Mouse (Mus musculus) myocyte (in vitro differentiated cells): ENCODE measurements around the gene Ube2l3.

Experiments
- CEBPB ChIP-seq: IDR thresholded peaks from 2 replicates; pipeline ENCODE4 v1.6.1; 2011; ENCODE audit warnings: mild to moderate bottlenecking, moderate library complexity; ENCODE audit not compliant: poor library complexity, insufficient read depth, severe bottlenecking
- MAX ChIP-seq: IDR thresholded peaks from one replicate; pipeline ENCODE4 v1.6.1; 2011; ENCODE audit warnings: low read depth, mild to moderate bottlenecking, control low read depth
- POLR2A ChIP-seq: IDR thresholded peaks from one replicate; pipeline ENCODE4 v1.6.1; 2011; ENCODE audit warnings: low read depth, mild to moderate bottlenecking, control low read depth, moderate library complexity; ENCODE audit not compliant: insufficient read length
- USF1 ChIP-seq: IDR thresholded peaks from one replicate; pipeline ENCODE4 v1.6.1; 2011; ENCODE audit warnings: low read depth, mild to moderate bottlenecking, control low read depth, moderate library complexity

DNA sequence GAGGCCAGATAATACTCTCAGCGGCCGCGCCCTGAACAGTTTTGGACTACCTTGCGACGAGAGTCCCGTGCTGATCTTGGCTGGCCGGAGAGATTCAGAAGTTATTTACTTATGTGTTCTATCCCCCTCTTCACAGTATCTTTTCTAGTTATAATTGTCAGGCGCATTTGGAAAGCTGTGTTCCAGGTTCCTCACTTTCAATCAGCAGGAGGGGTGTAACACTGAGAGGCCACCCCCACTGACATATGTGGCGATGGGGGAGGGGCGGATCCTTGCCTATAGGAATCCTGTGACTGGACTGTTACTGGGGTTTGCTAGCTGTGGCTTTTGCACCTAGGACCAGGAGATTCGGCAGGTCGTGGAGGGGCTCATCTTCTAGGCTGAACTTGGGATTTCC is 32.0 kb upstream of the Ube2l3 start:
- TF ChIP-seq POLR2A (no peak), MAX (no peak), CEBPB (no peak), USF1 (no peak)
